Mouse (Mus musculus): ENCODE measurements at regions not wholly inside any gene's neighbourhood (a gene's known extent, or its start where the extent isn't known, plus 50 kb on each side); places are given as distances from the start of the nearest gene placed in this dataset.

GRCm38 (mm10) chr2:180397723-180398480 lies 58.1 kb upstream of the Slco4a1 start:
- no peak overlapping the region for H3K9ac ChIP-seq (ENCODE audit: low read depth, low read length)
- 76% methylated on average over 11 of the region's 11 CpGs for WGBS

GRCm38 (mm10) chr2:180396664-180397377 lies 59.2 kb upstream of the Slco4a1 start:
- H3K4me1 ChIP-seq (ENCODE audit: control insufficient read depth, insufficient read depth, low read length), result no peaks in the 10 kb centered on the region
- no peaks in the 10 kb centered on the region for H3K9me3 ChIP-seq (ENCODE audit: control insufficient read depth, low read length)
- no peak overlapping the region for H3K9ac ChIP-seq (ENCODE audit: low read depth, low read length)
- H3K4me3 ChIP-seq (ENCODE audit: low read length), result no peak overlapping the region
- no peaks in the 10 kb centered on the region; the same call in 1 of the 2 replicates for H3K27me3 ChIP-seq (replicated peaks; ENCODE audit: control insufficient read depth, insufficient read depth, low read length)
- H3K4me2 ChIP-seq (ENCODE audit: low read depth, low read length), result no peak overlapping the region
- no peaks in the 10 kb centered on the region for H3K36me3 ChIP-seq (ENCODE audit: control insufficient read depth, insufficient read depth, low read length)
- no peak overlapping the region for H3K27ac ChIP-seq (ENCODE audit: low read length)
- 77% methylated on average over 4 of the region's 4 CpGs for WGBS
- ATAC-seq, result no peak

More at GRCm38 (mm10) chr2:180397723-180398480, 58.1 kb upstream of the Slco4a1 start:
- no peak overlapping the region for H3K4me3 ChIP-seq (ENCODE audit: low read length)
- H3K27ac ChIP-seq (ENCODE audit: low read length), result no peak overlapping the region
- no peak for ATAC-seq
- no peaks in the 10 kb centered on the region for H3K36me3 ChIP-seq (ENCODE audit: control insufficient read depth, insufficient read depth, low read length)
- no peak overlapping the region for H3K4me2 ChIP-seq (ENCODE audit: low read depth, low read length)
- H3K27me3 ChIP-seq (replicated peaks; ENCODE audit: control insufficient read depth, insufficient read depth, low read length), result no peaks in the 10 kb centered on the region
- no peaks in the 10 kb centered on the region for H3K4me1 ChIP-seq (ENCODE audit: control insufficient read depth, insufficient read depth, low read length)
- H3K9me3 ChIP-seq (ENCODE audit: control insufficient read depth, low read length), result no peaks in the 10 kb centered on the region

- H3K4me3 ChIP-seq (ENCODE audit: low read length), result no peak overlapping the region
- H3K36me3 ChIP-seq (ENCODE audit: control insufficient read depth, insufficient read depth, low read length), result no peaks in the 10 kb centered on the region
- H3K27ac ChIP-seq (ENCODE audit: low read length), result no peak overlapping the region
- H3K27me3 ChIP-seq (replicated peaks; ENCODE audit: control insufficient read depth, insufficient read depth, low read length), result no peaks in the 10 kb centered on the region; the same call in 1 of the 2 replicates
- no peaks in the 10 kb centered on the region for H3K4me1 ChIP-seq (ENCODE audit: control insufficient read depth, insufficient read depth, low read length)
- no peaks in the 10 kb centered on the region for H3K9me3 ChIP-seq (ENCODE audit: control insufficient read depth, low read length)
- no peak overlapping the region for H3K4me2 ChIP-seq (ENCODE audit: low read depth, low read length)
- no peak overlapping the region for H3K9ac ChIP-seq (ENCODE audit: low read depth, low read length)
- no peak for ATAC-seq
- WGBS, result 76% methylated on average over 3 of the region's 3 CpGs
These were observed 59.8 kb upstream of the Slco4a1 start for GRCm38 (mm10) chr2:180396211-180396610.

- Histone ChIP-seq H3K4me3 (ENCODE audit: low read length) (no peak overlapping the region), H3K36me3 (ENCODE audit: control insufficient read depth, insufficient read depth, low read length) (no peaks in the 10 kb centered on the region), H3K9me3 (ENCODE audit: control insufficient read depth, low read length) (no peaks in the 10 kb centered on the region), H3K4me2 (ENCODE audit: low read depth, low read length) (no peak overlapping the region), H3K4me1 (ENCODE audit: control insufficient read depth, insufficient read depth, low read length) (no peaks in the 10 kb centered on the region), H3K27ac (ENCODE audit: low read length) (no peak overlapping the region), H3K9ac (ENCODE audit: low read depth, low read length) (no peak overlapping the region), H3K27me3 (replicated peaks; ENCODE audit: control insufficient read depth, insufficient read depth, low read length) (no peaks in the 10 kb centered on the region; the same call in 1 of the 2 replicates)
- WGBS, result 57% methylated on average over 11 of the region's 11 CpGs
- no peak for ATAC-seq
These were observed 60.6 kb upstream of the Slco4a1 start for GRCm38 (mm10) chr2:180395279-180396034.

- ATAC-seq, result no peak
- Histone ChIP-seq H3K27me3 (replicated peaks; ENCODE audit: control insufficient read depth, insufficient read depth, low read length) (peaks cover 9% of the 10 kb centered on the region), H3K4me2 (ENCODE audit: low read depth, low read length) (no peak overlapping the region), H3K4me3 (ENCODE audit: low read length) (no peak overlapping the region), H3K9ac (ENCODE audit: low read depth, low read length) (no peak overlapping the region), H3K9me3 (ENCODE audit: control insufficient read depth, low read length) (no peaks in the 10 kb centered on the region), H3K36me3 (ENCODE audit: control insufficient read depth, insufficient read depth, low read length) (no peaks in the 10 kb centered on the region), H3K27ac (ENCODE audit: low read length) (no peak overlapping the region), H3K4me1 (ENCODE audit: control insufficient read depth, insufficient read depth, low read length) (no peaks in the 10 kb centered on the region)
- 58% methylated on average over 16 of the region's 16 CpGs for WGBS
These were observed 58.6 kb upstream of the Gata5 start for GRCm38 (mm10) chr2:180392846-180393700.

- Histone ChIP-seq H3K9ac (ENCODE audit: low read depth, low read length) (no peak overlapping the region), H3K9me3 (ENCODE audit: control insufficient read depth, low read length) (no peaks in the 10 kb centered on the region), H3K27me3 (replicated peaks; ENCODE audit: control insufficient read depth, insufficient read depth, low read length) (peaks cover 14% of the 10 kb centered on the region), H3K27ac (ENCODE audit: low read length) (no peak overlapping the region), H3K36me3 (ENCODE audit: control insufficient read depth, insufficient read depth, low read length) (no peaks in the 10 kb centered on the region), H3K4me2 (ENCODE audit: low read depth, low read length) (no peak overlapping the region), H3K4me3 (ENCODE audit: low read length) (no peak overlapping the region), H3K4me1 (ENCODE audit: control insufficient read depth, insufficient read depth, low read length) (no peaks in the 10 kb centered on the region)
- 89% methylated on average over 6 of the region's 6 CpGs for WGBS
- no peak for ATAC-seq
These were observed 57.8 kb upstream of the Gata5 start for GRCm38 (mm10) chr2:180392298-180392697.

- 89% methylated on average over 3 of the region's 3 CpGs for WGBS
- Histone ChIP-seq H3K27me3 (replicated peaks; ENCODE audit: control insufficient read depth, insufficient read depth, low read length) (peaks cover 17% of the 10 kb centered on the region), H3K9me3 (ENCODE audit: control insufficient read depth, low read length) (no peaks in the 10 kb centered on the region), H3K4me2 (ENCODE audit: low read depth, low read length) (no peak overlapping the region), H3K9ac (ENCODE audit: low read depth, low read length) (no peak overlapping the region), H3K36me3 (ENCODE audit: control insufficient read depth, insufficient read depth, low read length) (no peaks in the 10 kb centered on the region), H3K27ac (ENCODE audit: low read length) (no peak overlapping the region), H3K4me1 (ENCODE audit: control insufficient read depth, insufficient read depth, low read length) (peaks cover 1% of the 10 kb centered on the region; the same call in 1 of the 2 replicates), H3K4me3 (ENCODE audit: low read length) (no peak overlapping the region)
- ATAC-seq, result no peak
These were observed 56.9 kb upstream of the Gata5 start for GRCm38 (mm10) chr2:180391349-180391748.

- Histone ChIP-seq H3K9me3 (ENCODE audit: control insufficient read depth, low read length) (no peaks in the 10 kb centered on the region), H3K4me1 (ENCODE audit: control insufficient read depth, insufficient read depth, low read length) (peaks cover 5% of the 10 kb centered on the region; the same call in 1 of the 2 replicates), H3K27ac (ENCODE audit: low read length) (no peak overlapping the region), H3K36me3 (ENCODE audit: control insufficient read depth, insufficient read depth, low read length) (no peaks in the 10 kb centered on the region), H3K4me2 (ENCODE audit: low read depth, low read length) (no peak overlapping the region), H3K4me3 (ENCODE audit: low read length) (no peak overlapping the region), H3K9ac (ENCODE audit: low read depth, low read length) (no peak overlapping the region), H3K27me3 (replicated peaks; ENCODE audit: control insufficient read depth, insufficient read depth, low read length) (peaks cover 22% of the 10 kb centered on the region)
- ATAC-seq, result no peak
- 47% methylated on average over 15 of the region's 15 CpGs for WGBS
These were observed 55.9 kb upstream of the Gata5 start for GRCm38 (mm10) chr2:180390216-180390996.

All from intestine, embryonic 16.5 days (tissue).